Mouse (Mus musculus) monocyte, adult 5-6 weeks (primary cell): ENCODE results near the gene Atp8a1. TPM values are rescaled to one million over a fixed set of nuclear protein-coding genes. Genes with fewer than 3 reads are reported as not detected.

Experiments used
- ATAC-seq: fragments of 153-309, 156-312 bp; replicated peaks from 2 replicates; pipeline ENCODE4 v1.8.0; 2017; ENCODE audit warnings: mild to moderate bottlenecking; ENCODE audit not compliant: low TSS enrichment, insufficient number of reproducible peaks, severe bottlenecking, poor library complexity, low FRiP score
- total RNA-seq: library from RNA; stranded (forward); fragments of 200-1000, 200-491, 200-594 nt; gene quantifications from 3 replicates; pipeline ENCODE4 v1.2.3, GENCODE M21; 2017

Atp8a1 gene
- total RNA-seq, 1 experiment from 2014 or later, result 30.1 TPM

- no peak for ATAC-seq
Observed at GRCm38 (mm10) chr5:67652468-67652867, 194.8 kb downstream of the Atp8a1 start.

DNA sequence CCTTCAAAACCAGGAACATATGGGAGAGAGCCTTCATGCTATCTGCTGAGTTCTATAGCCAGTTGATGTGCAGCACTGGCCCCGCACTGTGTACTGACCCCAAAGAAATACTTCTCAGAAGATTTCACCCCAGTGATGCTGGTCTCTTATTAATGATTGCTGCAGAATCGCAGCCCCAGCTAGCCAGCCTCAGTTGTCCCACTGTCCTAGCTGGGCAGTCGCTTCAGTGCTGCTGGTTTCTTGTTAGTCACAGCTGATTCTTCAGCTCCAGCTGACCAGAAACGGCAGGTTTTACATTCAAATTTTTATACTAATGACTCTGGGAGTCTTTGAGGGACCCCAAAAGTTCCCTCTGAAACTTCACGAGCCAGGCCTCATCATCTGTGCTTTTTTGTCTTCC lies 197.2 kb downstream of the Atp8a1 start:
- no peak for ATAC-seq

DNA sequence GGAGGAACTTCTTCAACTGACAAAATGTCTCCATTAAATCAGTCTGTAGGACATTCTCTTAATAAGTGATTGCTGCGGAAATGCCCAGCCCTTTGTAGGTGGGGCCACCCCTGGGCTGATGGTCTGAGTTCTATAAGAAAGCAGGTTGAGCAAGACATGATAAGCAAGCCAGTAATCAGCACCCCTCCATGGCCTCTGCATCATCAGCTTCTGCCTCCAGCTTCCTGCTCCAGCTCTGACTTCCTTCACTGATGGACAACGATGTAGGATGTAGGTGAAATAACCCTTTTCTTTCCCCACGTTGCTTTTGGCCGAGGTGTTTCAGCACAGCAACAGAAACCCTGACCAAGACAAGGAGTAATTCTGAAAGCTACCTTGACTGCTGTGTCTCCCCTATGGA lies 198.1 kb downstream of the Atp8a1 start:
- no peak for ATAC-seq

- ATAC-seq, result no peak
Observed at GRCm38 (mm10) chr5:67647568-67647967, 199.7 kb downstream of the Atp8a1 start.

GRCm38 (mm10) chr5:67646756-67647529 lies 200.3 kb downstream of the Atp8a1 start:
- no peak for ATAC-seq

DNA sequence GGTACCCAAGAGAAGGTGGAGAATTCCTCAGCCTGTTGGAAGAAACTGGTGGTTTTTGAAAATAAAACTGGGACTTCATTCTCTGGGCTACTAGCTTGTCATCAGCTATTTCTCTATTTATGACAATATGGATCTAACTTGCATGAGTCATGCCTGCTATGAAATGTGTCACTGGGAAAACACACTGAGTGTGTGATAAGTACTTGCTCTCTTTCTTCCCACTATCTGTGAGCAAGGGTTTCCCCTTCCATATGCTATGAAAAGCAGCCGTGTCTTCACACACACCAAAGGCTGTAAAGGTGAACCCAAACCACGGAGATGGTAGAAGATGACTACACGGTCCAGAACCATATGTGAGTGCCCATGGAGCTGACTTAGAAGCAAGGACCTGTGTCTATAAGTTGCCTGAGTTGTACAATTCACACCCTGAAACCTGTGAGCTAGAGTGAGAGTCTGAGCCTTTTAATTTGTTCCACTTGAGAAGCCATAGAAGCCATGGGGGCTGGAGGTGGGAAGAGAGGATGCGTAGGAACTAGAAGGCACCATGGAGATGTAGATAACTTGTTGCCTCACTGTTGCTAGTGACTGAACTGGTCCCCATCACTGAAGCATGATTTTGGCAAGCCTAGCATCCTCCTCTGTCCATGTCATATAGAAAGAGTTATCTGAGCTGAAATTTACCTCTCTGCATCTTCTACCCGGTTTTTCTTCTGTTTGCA lies 203.5 kb downstream of the Atp8a1 start:
- ATAC-seq, result no peak

GRCm38 (mm10) chr5:67641406-67642120 lies 205.7 kb downstream of the Atp8a1 start:
- ATAC-seq, result no peak

GRCm38 (mm10) chr5:67640596-67641312 lies 206.5 kb downstream of the Atp8a1 start:
- no peak for ATAC-seq

- ATAC-seq, result no peak
Observed at GRCm38 (mm10) chr5:67634339-67634738, 212.9 kb downstream of the Atp8a1 start.

DNA sequence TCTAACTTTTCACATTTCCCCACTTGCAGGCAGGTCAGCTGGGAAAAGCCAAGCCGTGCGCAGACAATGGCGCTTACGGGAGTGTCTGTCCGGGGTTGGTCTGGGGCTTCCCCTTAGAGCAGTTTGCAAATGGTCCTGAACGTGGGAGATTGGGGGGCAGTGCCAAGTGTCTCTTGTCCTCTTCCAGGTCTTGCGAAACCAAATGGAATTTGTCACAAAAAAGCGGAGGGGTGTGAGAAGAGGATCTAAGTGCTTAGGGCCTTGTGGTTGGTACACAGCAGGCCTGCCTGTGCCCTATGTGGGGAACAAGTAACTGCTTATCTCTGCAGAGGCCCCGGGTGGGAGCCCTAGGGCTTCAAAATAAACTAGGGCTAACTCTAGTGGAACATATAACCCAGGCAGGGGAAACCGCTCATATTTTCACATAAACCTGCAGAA lies 213.4 kb downstream of the Atp8a1 start:
- ATAC-seq, result no peak

DNA sequence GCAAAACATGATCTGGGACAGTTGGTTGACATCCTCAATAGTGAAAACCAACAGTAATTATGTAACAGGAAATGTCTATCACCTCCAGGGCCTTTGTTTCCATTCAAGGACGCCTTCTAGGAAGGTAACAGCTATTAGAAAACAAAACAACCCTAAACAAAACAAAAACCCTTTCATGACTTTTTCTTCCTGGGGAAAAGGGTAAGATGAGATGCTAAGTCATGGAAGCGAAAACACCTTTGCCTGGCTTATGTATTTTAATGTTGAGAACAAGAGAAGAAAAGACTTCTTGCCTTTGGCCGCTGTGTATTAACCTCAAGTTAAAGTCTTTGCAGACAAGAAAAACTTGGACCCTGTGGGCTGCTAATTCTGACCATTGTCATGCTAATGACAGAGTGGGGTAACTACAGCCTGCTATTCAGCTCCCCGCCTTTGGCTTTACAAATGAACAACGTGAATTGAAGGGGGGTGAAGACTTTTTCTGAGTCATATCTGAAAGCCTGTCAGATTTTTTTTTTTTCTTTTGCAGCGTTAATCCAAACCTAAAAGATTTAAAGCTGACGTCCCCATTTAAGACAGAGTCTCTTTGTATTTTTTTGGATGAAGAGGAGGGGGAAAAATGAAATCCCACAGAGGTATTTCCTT lies 214.0 kb downstream of the Atp8a1 start:
- ATAC-seq, result no peak

- no peak for ATAC-seq
Observed at GRCm38 (mm10) chr5:67631261-67631660, 216.0 kb downstream of the Atp8a1 start.

DNA sequence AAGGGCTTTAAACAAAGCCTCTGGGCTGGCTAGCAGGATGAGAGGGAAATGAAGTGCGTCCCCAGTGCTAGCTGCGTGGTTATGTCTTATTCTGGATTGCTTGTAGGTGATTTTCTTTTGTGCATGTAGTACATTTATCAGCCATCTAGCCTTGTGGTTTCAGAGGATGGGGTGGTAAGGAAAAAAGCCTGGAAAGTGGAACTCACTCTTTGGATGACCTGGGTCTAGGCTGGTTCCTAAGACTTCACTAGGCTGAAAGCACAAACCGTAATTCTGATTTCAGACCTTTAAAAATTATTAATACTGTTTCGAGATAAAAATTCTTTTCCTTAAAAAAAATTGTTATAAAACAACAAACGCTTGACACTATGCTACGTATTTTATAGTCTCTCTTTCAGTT lies 217.4 kb downstream of the Atp8a1 start:
- ATAC-seq, result no peak

GRCm38 (mm10) chr5:67629440-67629839 lies 217.8 kb downstream of the Atp8a1 start:
- no peak for ATAC-seq

DNA sequence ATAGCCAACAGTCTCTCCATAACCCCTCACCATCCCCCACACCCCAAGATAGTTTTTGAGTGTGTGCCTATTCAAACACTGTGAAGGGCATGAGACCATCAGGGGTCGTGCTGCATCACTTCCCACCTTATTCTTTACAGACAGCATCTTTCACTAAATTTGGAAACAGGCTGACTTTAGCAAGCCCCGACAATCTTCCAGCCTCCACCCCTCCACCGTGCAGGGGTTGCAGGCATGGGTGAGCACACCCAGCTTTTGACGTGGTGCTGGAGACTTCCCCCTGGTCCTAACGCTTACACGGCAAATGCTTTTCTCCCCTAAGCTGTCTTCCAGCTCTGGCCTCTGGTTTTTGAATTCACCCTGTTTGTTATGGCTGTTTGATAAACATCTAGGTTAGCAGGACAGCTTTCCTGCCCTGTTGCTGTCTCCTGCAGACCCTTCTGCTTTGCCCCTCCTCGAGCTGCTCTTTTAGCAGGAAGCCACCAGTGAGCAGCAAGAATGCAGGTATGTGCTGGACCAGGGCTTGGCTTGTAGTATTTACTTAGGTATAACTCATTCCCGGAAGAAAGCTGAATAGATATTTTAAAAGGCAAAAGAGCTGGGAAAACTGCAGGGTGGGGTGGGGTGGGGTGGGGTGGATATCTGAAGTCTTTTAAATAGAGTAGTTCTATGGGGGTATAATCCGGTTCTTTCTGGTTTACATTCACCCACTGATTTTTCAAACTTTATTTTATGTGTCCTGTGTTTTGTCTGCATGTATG lies 218.9 kb downstream of the Atp8a1 start:
- ATAC-seq, result no peak

GRCm38 (mm10) chr5:67621230-67621629 lies 226.0 kb downstream of the Atp8a1 start:
- no peak for ATAC-seq

DNA sequence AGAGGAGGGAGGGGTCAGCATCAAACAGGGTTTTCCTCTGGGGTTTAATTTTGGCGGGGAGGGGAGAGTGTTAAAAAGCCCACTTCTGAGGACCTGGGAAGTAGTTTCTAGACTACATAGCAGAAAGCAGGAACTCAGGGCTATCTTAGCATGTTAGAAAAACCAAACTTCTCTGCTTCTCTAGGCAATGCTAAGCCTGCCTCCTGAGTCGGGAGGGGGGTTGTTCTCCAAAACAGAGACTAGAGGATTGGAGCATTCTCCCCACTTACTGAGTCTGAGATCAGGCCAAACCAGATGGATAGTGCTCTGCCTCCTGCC lies 237.8 kb downstream of the Atp8a1 start:
- no peak for ATAC-seq
